Comparison of ENCODE assay signal across 8 mouse cellular contexts in the genomic region with DNA sequence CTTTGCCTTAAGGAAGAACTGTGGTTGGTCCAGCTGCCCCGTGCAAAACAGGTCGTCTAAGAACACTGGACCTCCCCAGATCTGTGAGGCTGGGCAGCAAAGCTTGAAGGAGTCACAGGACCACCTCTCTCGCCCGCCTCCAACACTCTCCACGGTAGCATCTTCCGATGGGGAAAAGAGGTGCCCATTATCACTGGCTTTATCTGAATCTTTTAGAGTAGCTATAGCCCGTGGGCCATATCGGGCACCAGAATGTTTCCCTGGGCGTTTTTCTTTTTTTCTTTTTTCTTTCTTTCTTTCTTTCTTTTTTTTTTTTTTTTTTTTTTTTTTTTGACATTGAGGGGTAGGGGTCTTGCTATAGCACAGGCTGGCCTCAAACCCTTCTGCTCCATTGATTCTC. TPM values are rescaled to one million over a fixed set of nuclear protein-coding genes. Genes with fewer than 3 reads are reported as not detected.
A peak's percentile ranks its signal among the peaks of the same experiment; 100 is the strongest.
DNase-seq lines count a peak whose midpoint lies in the region; ATAC-seq and TF ChIP-seq lines count a peak whose summit lies in the region.

No protein-coding gene starts in this region.

- H3K27me3 ChIP-seq in heart, embryonic 12.5 days (replicated peaks): no peaks in the 10 kb centered on the region; the same call in 1 of the 2 replicates
- H3K27me3 ChIP-seq in ES-Bruce4 (ENCODE audit: control insufficient read depth, insufficient read depth, low read length, poor library complexity, severe bottlenecking): no peaks in the 10 kb centered on the region
- H3K27me3 ChIP-seq in forebrain, embryonic 15.5 days: peaks cover 20% of the 10 kb centered on the region
- H3K27me3 ChIP-seq in liver, embryonic 16.5 days (ENCODE audit: control insufficient read depth, insufficient read depth, low read depth, low read length): peaks cover 14% of the 10 kb centered on the region

- no peak for DNase-seq in heart, adult 18-20 months
- DNase-seq in B cell, adult 2 months: no peak
- DNase-seq in gastrocnemius, adult 8-10 months (ENCODE audit: low spot score in 2 of 2): no peak

- H3K36me3 ChIP-seq in heart, embryonic 12.5 days: no peaks in the 10 kb centered on the region
- H3K36me3 ChIP-seq in ES-Bruce4 (ENCODE audit: control insufficient read depth, insufficient read depth, low read length, poor library complexity, severe bottlenecking): no peaks in the 10 kb centered on the region
- H3K36me3 ChIP-seq in forebrain, embryonic 15.5 days: no peaks in the 10 kb centered on the region
- no peaks in the 10 kb centered on the region for H3K36me3 ChIP-seq in liver, embryonic 16.5 days (ENCODE audit: control insufficient read depth, insufficient read depth)

- H3K9me3 ChIP-seq in heart, embryonic 12.5 days (replicated peaks): no peaks in the 10 kb centered on the region
- H3K9me3 ChIP-seq in ES-Bruce4 (replicated peaks; ENCODE audit: control insufficient read depth, insufficient read depth, low read length, poor library complexity, severe bottlenecking): no peaks in the 10 kb centered on the region
- no peaks in the 10 kb centered on the region for H3K9me3 ChIP-seq in forebrain, embryonic 15.5 days
- H3K9me3 ChIP-seq in liver, embryonic 16.5 days (replicated peaks; ENCODE audit: control insufficient read depth, low read length): no peaks in the 10 kb centered on the region

- TF ChIP-seq POLR2A in ES-Bruce4 (IDR thresholded peaks at IDR 0.05; ENCODE audit: insufficient read depth, low read length): no peak

- ATAC-seq in heart, embryonic 12.5 days (ENCODE audit: insufficient number of reproducible peaks, low FRiP score): no peak
- no peak for ATAC-seq in forebrain, embryonic 15.5 days (replicated peaks)
- no peak for ATAC-seq in liver, embryonic 16.5 days (ENCODE audit: low read depth)
- ATAC-seq in monocyte, adult 5-6 weeks (replicated peaks; ENCODE audit: insufficient number of reproducible peaks, low FRiP score, low TSS enrichment, poor library complexity, severe bottlenecking): no peak

- no peak for TF ChIP-seq CTCF in ES-Bruce4 (IDR thresholded peaks at IDR 0.05; ENCODE audit: low read depth, low read length)

- peak overlapping the region; percentile 68 for H3K9ac ChIP-seq in heart, embryonic 12.5 days
- H3K9ac ChIP-seq in ES-Bruce4 (ENCODE audit: low read depth, poor library complexity, severe bottlenecking): peak overlapping the region; percentile 78
- H3K9ac ChIP-seq in forebrain, embryonic 15.5 days (replicated peaks): peak overlapping the region; percentile 31
- peak overlapping the region; percentile 64 for H3K9ac ChIP-seq in liver, embryonic 16.5 days (ENCODE audit: low read depth, low read length)

- H3K27ac ChIP-seq in heart, embryonic 12.5 days (ENCODE audit: poor library complexity, severe bottlenecking): no peak overlapping the region
- H3K27ac ChIP-seq in ES-Bruce4 (ENCODE audit: insufficient read depth, low read length): peak overlapping the region; percentile 60
- no peak overlapping the region for H3K27ac ChIP-seq in forebrain, embryonic 15.5 days (replicated peaks)
- peak overlapping the region; percentile 84 for H3K27ac ChIP-seq in liver, embryonic 16.5 days (ENCODE audit: low read length)

- H3K4me3 ChIP-seq in heart, embryonic 12.5 days: peak overlapping the region; percentile 47
- peak overlapping the region; percentile 78 for H3K4me3 ChIP-seq in ES-Bruce4 (ENCODE audit: low read depth, low read length)
- peak overlapping the region; percentile 37 for H3K4me3 ChIP-seq in forebrain, embryonic 15.5 days
- peak overlapping the region; percentile 63 for H3K4me3 ChIP-seq in liver, embryonic 16.5 days (ENCODE audit: low read depth, low read length)

- peak overlapping the region; percentile 81 for H3K4me2 ChIP-seq in heart, embryonic 12.5 days
- peak overlapping the region; percentile 59 for H3K4me2 ChIP-seq in forebrain, embryonic 15.5 days (replicated peaks)
- H3K4me2 ChIP-seq in liver, embryonic 16.5 days (ENCODE audit: low read depth, low read length): peak overlapping the region; percentile 93

- H3K4me1 ChIP-seq in heart, embryonic 12.5 days (replicated peaks): peaks cover 21% of the 10 kb centered on the region
- peaks cover 5% of the 10 kb centered on the region for H3K4me1 ChIP-seq in ES-Bruce4 (ENCODE audit: control insufficient read depth, insufficient read depth, low read length)
- peaks cover 37% of the 10 kb centered on the region for H3K4me1 ChIP-seq in forebrain, embryonic 15.5 days
- H3K4me1 ChIP-seq in liver, embryonic 16.5 days (ENCODE audit: control insufficient read depth, low read depth, low read length): peaks cover 47% of the 10 kb centered on the region

- 4% methylated on average over 9 of the region's 9 CpGs for WGBS in heart, embryonic 12.5 days
- WGBS in forebrain, embryonic 15.5 days: 22% methylated on average over 9 of the region's 9 CpGs
- WGBS in liver, embryonic 16.5 days (ENCODE audit: insufficient replicate concordance): 5% methylated on average over 9 of the region's 9 CpGs

- TF ChIP-seq EP300 in ES-Bruce4 (IDR thresholded peaks at IDR 0.05; ENCODE audit: insufficient read depth, low read depth, low read length): no peak

RNA-seq across cellular contexts. Expression of gene Gstt2, which starts 2.5 kb away (rescaled TPM):
- polyA plus RNA-seq in heart, embryonic 12.5 days (2016; fragmentation: Nextera tagmentation; extraction: Ambion mirVana): 7.2 and 8.1 TPM in 2 replicates
- total RNA-seq in heart, adult 18-20 months (2021): 10 to 100 TPM in 1 of 2 experiments, 1 to 10 TPM in 1; 7.8 to 10.7 TPM
- polyA plus RNA-seq in ES-Bruce4 (2011; ENCODE audit: insufficient read depth, insufficient read length, low read depth, missing spikeins): 26.3 and 31.9 TPM in 2 replicates
- 3.9 and 5.1 TPM in 2 replicates for polyA plus RNA-seq in forebrain, embryonic 15.5 days (2015; fragmentation: Nextera tagmentation; extraction: Ambion mirVana)
- polyA plus RNA-seq in liver, embryonic 16.5 days (2015; fragmentation: Nextera tagmentation; extraction: Ambion mirVana): 54.3 and 56.7 TPM in 2 replicates
- 9.0 to 12.5 TPM (median 10.7 TPM) in 3 replicates for total RNA-seq in monocyte, adult 5-6 weeks (2017)
- total RNA-seq in gastrocnemius, adult 8-10 months (2022): 1 to 10 TPM; 2.7 to 6.5 (median 3.8) TPM

RNA-seq across cellular contexts. Expression of gene Gstt4, which starts 12.4 kb away (rescaled TPM):
- not detected in 2 replicates for polyA plus RNA-seq in heart, embryonic 12.5 days (2016; fragmentation: Nextera tagmentation; extraction: Ambion mirVana)
- not detected for total RNA-seq in heart, adult 18-20 months (2021)
- not detected in 2 replicates for polyA plus RNA-seq in ES-Bruce4 (2011; ENCODE audit: insufficient read depth, insufficient read length, low read depth, missing spikeins)
- not detected in 2 replicates for polyA plus RNA-seq in forebrain, embryonic 15.5 days (2015; fragmentation: Nextera tagmentation; extraction: Ambion mirVana)
- not detected in 2 replicates for polyA plus RNA-seq in liver, embryonic 16.5 days (2015; fragmentation: Nextera tagmentation; extraction: Ambion mirVana)
- 0.49 TPM in 1 of 3 replicates, not detected in the others for total RNA-seq in monocyte, adult 5-6 weeks (2017)
- not detected for total RNA-seq in gastrocnemius, adult 8-10 months (2022)

RNA-seq across cellular contexts. Expression of gene Mif, which starts 25.3 kb away (rescaled TPM):
- polyA plus RNA-seq in heart, embryonic 12.5 days (2016; fragmentation: Nextera tagmentation; extraction: Ambion mirVana): 2,266 and 2,393 TPM in 2 replicates
- total RNA-seq in heart, adult 18-20 months (2021): 100 to 1,000 TPM; 215 to 232 TPM
- 1,651 and 1,929 TPM in 2 replicates for polyA plus RNA-seq in ES-Bruce4 (2011; ENCODE audit: insufficient read depth, insufficient read length, low read depth, missing spikeins)
- 1,708 and 1,857 TPM in 2 replicates for polyA plus RNA-seq in forebrain, embryonic 15.5 days (2015; fragmentation: Nextera tagmentation; extraction: Ambion mirVana)
- polyA plus RNA-seq in liver, embryonic 16.5 days (2015; fragmentation: Nextera tagmentation; extraction: Ambion mirVana): 906 and 964 TPM in 2 replicates
- 37.4 to 54.1 TPM (median 41.4 TPM) in 3 replicates for total RNA-seq in monocyte, adult 5-6 weeks (2017)
- total RNA-seq in gastrocnemius, adult 8-10 months (2022): 100 to 1,000 TPM; 144 to 161 (median 157) TPM

RNA-seq across cellular contexts. Expression of gene Gstt1, which starts 36.3 kb away (rescaled TPM):
- 3.9 and 4.2 TPM in 2 replicates for polyA plus RNA-seq in heart, embryonic 12.5 days (2016; fragmentation: Nextera tagmentation; extraction: Ambion mirVana)
- 10 to 100 TPM; 16.1 to 22.4 TPM for total RNA-seq in heart, adult 18-20 months (2021)
- polyA plus RNA-seq in ES-Bruce4 (2011; ENCODE audit: insufficient read depth, insufficient read length, low read depth, missing spikeins): 8.9 and 9.5 TPM in 2 replicates
- 10.7 and 11.5 TPM in 2 replicates for polyA plus RNA-seq in forebrain, embryonic 15.5 days (2015; fragmentation: Nextera tagmentation; extraction: Ambion mirVana)
- polyA plus RNA-seq in liver, embryonic 16.5 days (2015; fragmentation: Nextera tagmentation; extraction: Ambion mirVana): 181 and 217 TPM in 2 replicates
- total RNA-seq in monocyte, adult 5-6 weeks (2017): 2.1 TPM in 1 of 3 replicates, not detected in the others
- total RNA-seq in gastrocnemius, adult 8-10 months (2022): 1 to 10 TPM; 4.6 to 8.3 (median 4.8) TPM

RNA-seq across cellular contexts. Expression of gene Gstt3, which starts 53.5 kb away (rescaled TPM):
- polyA plus RNA-seq in heart, embryonic 12.5 days (2016; fragmentation: Nextera tagmentation; extraction: Ambion mirVana): 2.7 and 3.2 TPM in 2 replicates
- 1 to 10 TPM; 3.7 to 5.0 TPM for total RNA-seq in heart, adult 18-20 months (2021)
- polyA plus RNA-seq in ES-Bruce4 (2011; ENCODE audit: insufficient read depth, insufficient read length, low read depth, missing spikeins): 9.7 and 11.6 TPM in 2 replicates
- polyA plus RNA-seq in forebrain, embryonic 15.5 days (2015; fragmentation: Nextera tagmentation; extraction: Ambion mirVana): 0.42 and 0.51 TPM in 2 replicates
- 14.1 and 16.3 TPM in 2 replicates for polyA plus RNA-seq in liver, embryonic 16.5 days (2015; fragmentation: Nextera tagmentation; extraction: Ambion mirVana)
- total RNA-seq in monocyte, adult 5-6 weeks (2017): 1.1 to 2.1 TPM (median 1.9 TPM) in 3 replicates
- total RNA-seq in gastrocnemius, adult 8-10 months (2022): 1 to 10 TPM; 2.6 to 4.8 (median 3.1) TPM

Comparison
In these comparisons a context has a peak if more than half of its experiments do, and no peak if none do; other contexts are left out.
1. H3K27ac ChIP-seq: peak in ES-Bruce4 (single experiment) and liver, embryonic 16.5 days (single experiment); none in heart, embryonic 12.5 days (single experiment) and forebrain, embryonic 15.5 days (single experiment).
2. Peak in every context shown above with its lines, with median percentiles within 50 percentile points of each other: H3K4me2 ChIP-seq, H3K4me3 ChIP-seq and H3K9ac ChIP-seq.